Mouse (Mus musculus) left cerebral cortex, postnatal 10 days (tissue): ENCODE data around the gene Lyplal1. TPM values are rescaled to one million over a fixed set of nuclear protein-coding genes. Genes with fewer than 3 reads are reported as not detected.

ENCODE experiments used
- DNase-seq, 2 experiments: peaks; one replicate each; pipeline ENCODE4 v3.0.0; 2021 to 2022; ENCODE audit warnings: low spot score in 2 of 2, mixed read lengths in 1 of 2; ENCODE audit errors: extremely low spot score in 1 of 2
- intact Hi-C: fragments of 180-260 bp; cut with DNase I; formaldehyde crosslinking; loops from one replicate; pipeline ENCODE4 v1.15.1; 2025
- total RNA-seq, 2 experiments: library from RNA; stranded (reverse); gene quantifications; 2 replicates each; pipeline ENCODE4 v1.2.3; 2021

The Lyplal1 gene
- total RNA-seq, 2 experiments from 2014 or later = 11.5 to 12.7 TPM

DNA sequence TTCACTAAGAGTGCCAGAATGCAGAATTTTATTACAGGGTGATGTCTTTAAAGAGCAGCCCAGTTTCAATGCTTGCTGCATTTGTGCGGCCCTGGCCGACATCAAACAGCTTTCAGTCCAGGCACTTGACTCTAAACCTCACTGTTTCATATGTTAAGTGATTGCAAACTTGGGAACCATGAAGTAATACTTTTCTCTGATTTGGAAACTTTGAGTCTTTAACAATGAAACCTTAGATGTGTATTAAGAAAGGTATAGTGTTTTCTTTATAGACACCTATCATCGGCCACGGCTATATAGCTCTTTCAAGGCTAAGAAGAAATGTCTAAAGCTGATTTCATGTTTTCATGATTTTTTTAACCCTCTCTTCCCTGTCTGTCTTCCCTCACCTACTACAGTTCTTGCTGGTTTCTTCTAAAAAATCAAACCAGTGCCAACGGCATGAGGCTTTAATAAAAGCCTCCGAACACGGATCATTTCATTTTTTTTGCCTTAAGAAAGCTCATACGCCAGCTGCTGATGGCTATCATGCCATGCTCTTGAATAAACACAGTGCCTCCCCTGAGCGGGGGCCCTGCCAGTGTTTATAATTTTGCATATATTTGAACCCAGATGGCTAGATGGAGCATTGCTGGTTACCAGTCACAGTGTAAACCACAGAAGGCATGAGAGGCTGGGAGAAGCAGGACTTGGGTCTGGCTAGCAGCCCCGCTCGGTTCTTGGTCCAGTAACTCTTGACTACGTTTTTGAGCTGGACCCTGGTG, 63.6 kb downstream of the Lyplal1 start:
- DNase-seq = no peak
- intact Hi-C loops = no loop called here

DNA sequence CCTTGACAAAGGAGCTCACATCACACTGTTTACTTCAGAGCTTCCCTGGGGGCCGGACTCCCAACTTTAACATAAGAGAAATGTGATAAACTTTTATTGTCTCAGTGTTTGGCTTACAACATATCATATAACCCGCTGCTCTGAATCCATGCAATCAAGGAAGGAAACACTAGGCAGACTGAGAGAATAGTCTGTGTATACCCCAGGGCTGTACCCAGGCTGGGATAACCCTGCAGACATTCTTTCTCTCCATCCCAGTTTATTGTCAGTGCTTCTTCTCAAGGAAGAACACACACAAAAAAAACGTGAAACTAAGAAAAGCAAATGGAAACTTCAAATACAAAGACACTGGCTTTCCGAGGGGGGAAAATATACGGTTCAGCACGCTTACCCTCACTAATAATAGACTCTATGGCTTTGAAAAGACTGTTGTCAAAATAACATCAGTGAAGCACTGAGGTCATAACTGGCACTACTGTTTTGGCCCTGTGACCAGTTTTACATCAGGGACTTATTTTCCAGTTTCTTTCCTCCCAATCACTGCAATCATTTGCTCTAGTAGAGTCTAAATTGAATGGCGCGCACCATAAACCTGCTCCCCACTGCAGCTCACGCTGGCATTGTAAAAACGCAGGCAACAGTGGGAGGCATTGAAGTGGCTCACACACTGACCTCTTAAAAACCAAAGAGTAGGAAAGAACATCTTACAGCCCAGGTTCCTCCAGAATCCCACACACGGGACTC, 73.2 kb downstream of the Lyplal1 start:
- no peak for DNase-seq
- intact Hi-C loops = no loop called here

DNA sequence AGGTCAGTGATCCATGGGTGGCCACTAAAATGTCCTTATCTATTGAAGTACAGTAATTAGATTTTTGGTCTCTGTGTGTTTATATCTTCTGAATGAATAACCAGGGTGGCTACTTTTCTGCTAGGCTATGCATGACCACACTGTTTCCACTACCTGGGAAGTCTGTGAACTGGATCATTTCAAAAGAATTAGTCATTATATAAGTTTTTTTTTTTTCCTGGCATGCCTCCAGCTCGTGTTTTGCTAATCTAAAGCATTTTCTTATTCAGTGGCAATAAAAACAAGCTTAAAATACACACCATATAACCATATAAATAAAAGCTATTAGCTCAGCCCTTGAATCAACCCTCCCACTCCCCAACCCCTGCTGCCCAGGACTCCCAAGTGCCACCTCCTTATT, 75.3 kb downstream of the Lyplal1 start:
- intact Hi-C loops = no loop called here
- DNase-seq = no peak
